Mouse (Mus musculus): ENCODE results near the gene Olfr1016.

The Olfr1016 gene

GRCm38 (mm10) chr2:85802444-85802843 is at the start of gene Olfr1016:
Gene Olfr1016 (minus strand): TSS chr2:85802544.
- no peak for DNase-seq

- no peak for DNase-seq
Measured at GRCm38 (mm10) chr2:85846730-85847129, 44.4 kb upstream of the Olfr1016 start, which contains the start of gene Olfr1020. Gene Olfr1020 (plus strand): TSS chr2:85847030.

DNA sequence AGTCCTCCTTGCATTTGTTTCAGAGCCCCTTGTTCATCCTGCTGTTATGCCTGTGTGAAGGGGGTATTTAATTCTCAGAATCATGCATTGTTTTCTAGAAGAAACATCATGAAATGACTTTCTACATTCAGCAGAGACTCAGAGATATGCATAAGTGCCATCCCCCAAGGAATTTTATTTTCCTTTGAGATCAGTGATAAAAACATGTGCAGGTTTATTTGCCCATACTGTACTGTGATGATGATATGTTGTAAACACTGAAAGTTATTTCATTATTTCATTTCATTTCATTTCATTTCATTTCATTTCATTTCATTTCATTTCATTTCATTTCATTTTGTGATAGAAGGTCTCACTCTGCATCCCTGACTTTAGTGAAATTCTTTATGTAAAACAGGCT is 43.0 kb upstream of the Olfr1016 start, which contains the start of gene Olfr1019:
Gene Olfr1019, minus strand, starts transcription at position 101 of the 400 bp plus-strand sequence.
- DNase-seq = no peak

GRCm38 (mm10) chr2:85818179-85818578 is 15.8 kb upstream of the Olfr1016 start, which contains the start of gene Olfr1018:
Gene Olfr1018 (plus strand): TSS chr2:85818479.
- no peak for DNase-seq

GRCm38 (mm10) chr2:85804501-85804900 is 2.2 kb upstream of the Olfr1016 start:
- no peak for DNase-seq

- DNase-seq = no peak
Measured at GRCm38 (mm10) chr2:85792331-85792730, 10.0 kb downstream of the Olfr1016 start.

- DNase-seq = no peak
Measured at GRCm38 (mm10) chr2:85781717-85782116, 20.6 kb downstream of the Olfr1016 start, which contains the start of gene Olfr1015. Gene Olfr1015 (plus strand): TSS chr2:85782017.

- DNase-seq = no peak
Measured at GRCm38 (mm10) chr2:85772413-85772812, 29.9 kb downstream of the Olfr1016 start, which contains the start of gene Olfr1014. Gene Olfr1014 (plus strand): TSS chr2:85772713.

- no peak for DNase-seq
Measured at GRCm38 (mm10) chr2:85766798-85767197, 35.5 kb downstream of the Olfr1016 start, which contains the start of gene Olfr1013. Gene Olfr1013 (plus strand): TSS chr2:85767098.

GRCm38 (mm10) chr2:85762666-85763065 is 39.7 kb downstream of the Olfr1016 start, which contains the start of gene Olfr1012:
Gene Olfr1012 (minus strand): TSS chr2:85762766.
- no peak for DNase-seq

DNA sequence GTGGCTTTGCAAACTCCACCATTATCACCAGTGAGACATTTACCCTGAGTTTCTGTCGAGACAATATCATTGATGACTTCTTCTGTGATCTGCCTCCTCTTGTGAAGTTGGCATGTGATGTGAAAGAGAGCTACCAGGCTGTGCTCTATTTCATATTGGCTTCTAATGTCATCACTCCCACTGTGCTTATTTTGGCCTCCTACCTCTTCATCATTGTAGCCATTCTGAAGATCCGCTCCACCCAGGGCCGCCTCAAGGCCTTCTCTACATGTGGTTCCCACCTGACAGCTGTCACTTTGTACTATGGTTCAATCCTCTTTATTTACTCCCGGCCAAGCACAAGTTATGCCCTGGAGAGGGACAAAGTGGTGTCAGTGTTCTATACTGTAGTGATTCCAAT is 48.5 kb downstream of the Olfr1016 start:
- no peak for DNase-seq

All from kidney, postnatal 10 days (tissue).